Comparison of ENCODE assay signal across 26 mouse cellular contexts in genomic region chr5:133757817-133758216, GRCm38 (mm10).
DNase-seq lines count a peak whose midpoint lies in the region; ATAC-seq and TF ChIP-seq lines count a peak whose summit lies in the region.
"Had no signal": no experiment of that assay in that cellular context is flagged by ENCODE, and none has a peak within 500 bp of the region (broad histone marks: within the 10 kb centered on the region; RNA-seq: fewer than 3 reads in every experiment).

No protein-coding gene starts in this region.

- peak overlapping the region; percentile 47 for H3K27ac ChIP-seq in left cerebral cortex, adult 2 months
- H3K27ac ChIP-seq in bone marrow macrophage, adult 2 months (ENCODE audit: insufficient read depth, low read depth, low read length), result peak overlapping the region; percentile 84
- H3K27ac ChIP-seq: forebrain, embryonic 12.5 days; heart, embryonic 15.5 days; layer of hippocampus, adult 2 months; liver, embryonic 14.5 days; macrophage; midbrain, embryonic 13.5 days had no signal

- H3K4me1 ChIP-seq in bone marrow macrophage, adult 2 months (ENCODE audit: control insufficient read depth, insufficient read depth, low read length), result no peaks in the 10 kb centered on the region; the same call in 1 of the 2 replicates
- H3K4me1 ChIP-seq: heart, embryonic 15.5 days had no signal

- peak; percentile 51 for DNase-seq in adrenal gland, adult 2 months
- no peak for DNase-seq in adrenal gland, adult 18-20 months (ENCODE audit: low spot score in 2 of 2)
- peak in 1 of 2 experiments; percentile 34 for DNase-seq in left cerebral cortex, adult 2 months (ENCODE audit: extremely low spot score in 1 of 2, low spot score in 2 of 2)
- DNase-seq in left cerebral cortex, adult 11 months (ENCODE audit: low spot score), result no peak
- peak; percentile 5 for DNase-seq in adrenal gland, adult 8-10 months
- DNase-seq in gastrocnemius, postnatal 4 days (ENCODE audit: low spot score in 2 of 2), result no peak
- DNase-seq: cerebellum, adult 18-20 months; cerebellum, postnatal 10 days; forebrain, postnatal 0 days; gastrocnemius, postnatal 10 days; kidney, adult 2 months; kidney, postnatal 36 days; liver; lung, adult 2 months; lung, postnatal 10 days; thymus, postnatal 14 days had no signal

- TF ChIP-seq CTCF in left cerebral cortex, adult 2 months (IDR thresholded peaks at IDR 0.05), result no peak
- TF ChIP-seq CTCF in bone marrow macrophage, adult 2 months (IDR thresholded peaks at IDR 0.05; ENCODE audit: low read depth, low read length), result no peak

- no peak overlapping the region for H3K4me3 ChIP-seq in left cerebral cortex, adult 2 months
- no peak overlapping the region for H3K4me3 ChIP-seq in bone marrow macrophage, adult 2 months (ENCODE audit: insufficient read depth, low read length)
- H3K4me3 ChIP-seq: erythroblast, embryonic 14.5 days; forebrain, embryonic 12.5 days; heart, embryonic 15.5 days; layer of hippocampus, adult 2 months; midbrain, embryonic 13.5 days had no signal

- ATAC-seq in monocyte, adult 5-6 weeks (replicated peaks; ENCODE audit: insufficient number of reproducible peaks, low FRiP score, low TSS enrichment, poor library complexity, severe bottlenecking), result no peak
- ATAC-seq: forebrain, postnatal 0 days; hindbrain, embryonic 16.5 days; midbrain, embryonic 13.5 days had no signal

- no peak for TF ChIP-seq POLR2A in bone marrow macrophage, adult 2 months (IDR thresholded peaks at IDR 0.05; ENCODE audit: borderline replicate concordance, low read depth, low read length)

- intact Hi-C loops in left cerebral cortex, adult 2 months (cut with DNase I), result no loop called here

Comparison
In these comparisons a context has a peak if more than half of its experiments do, and no peak if none do; other contexts are left out.
1. DNase-seq: peak in adrenal gland, adult 2 months (single experiment) and adrenal gland, adult 8-10 months (single experiment); none in adrenal gland, adult 18-20 months (0 of 2), left cerebral cortex, adult 11 months (single experiment) and gastrocnemius, postnatal 4 days (0 of 2).